Mouse (Mus musculus) heart, postnatal 0 days (tissue): ENCODE measurements around the gene Gm4756. TPM values are rescaled to one million over a fixed set of nuclear protein-coding genes. Genes with fewer than 3 reads are reported as not detected.

Source experiments
- ATAC-seq: fragments of 200-750 bp; cut with Nextera tagmentation; 2 replicates; pipeline ENCODE4 v1.8.0; 2017; ENCODE audit warnings: low read depth, moderate number of reproducible peaks, moderate library complexity; ENCODE audit not compliant: insufficient read depth
- DNase-seq: peaks from one replicate; pipeline ENCODE4 v3.0.0-alpha.2; 2016; ENCODE audit warnings: low spot score
- H3K27ac ChIP-seq: fragments of 300-500 bp; sonication (generic); 2 replicates; pipeline ENCODE4 v1.5.1; 2014; ENCODE audit warnings: low read depth, mild to moderate bottlenecking
- H3K27me3 ChIP-seq: fragments of 300-500 bp; sonication (generic); 2 replicates; pipeline ENCODE4 v1.6.1; 2014; ENCODE audit warnings: low read length, mixed read lengths; ENCODE audit not compliant: control insufficient read depth, insufficient read depth
- H3K36me3 ChIP-seq: fragments of 300-500 bp; sonication (generic); replicated peaks from 2 replicates; pipeline ENCODE4 v1.6.1; 2014; ENCODE audit warnings: low read length, mixed read lengths; ENCODE audit not compliant: control insufficient read depth, insufficient read depth
- H3K4me1 ChIP-seq: fragments of 300-500 bp; sonication (generic); 2 replicates; pipeline ENCODE4 v1.6.1; 2014; ENCODE audit warnings: antibody characterized with exemption; ENCODE audit not compliant: control insufficient read depth, insufficient read depth
- H3K4me2 ChIP-seq: fragments of 300-500 bp; sonication (generic); 2 replicates; pipeline ENCODE4 v1.6.1; 2014; ENCODE audit warnings: low read depth, mild to moderate bottlenecking, low read length, moderate library complexity
- H3K4me3 ChIP-seq: fragments of 300-500 bp; sonication (generic); 2 replicates; pipeline ENCODE4 v1.5.1; 2014; ENCODE audit warnings: low read depth, low read length
- H3K9ac ChIP-seq: fragments of 300-500 bp; sonication (generic); replicated peaks from 2 replicates; pipeline ENCODE4 v1.6.1; 2014; ENCODE audit warnings: low read depth, low read length, mixed read lengths
- H3K9me3 ChIP-seq: fragments of 300-500 bp; sonication (generic); replicated peaks from 2 replicates; pipeline ENCODE4 v1.6.1; 2016; ENCODE audit warnings: low read length; ENCODE audit not compliant: control insufficient read depth
- CTCF ChIP-seq: IDR thresholded peaks from 2 replicates; pipeline ENCODE4 v1.5.1; 2016; ENCODE audit warnings: antibody characterized with exemption, control low read depth, low read depth
- EP300 ChIP-seq: IDR thresholded peaks from 2 replicates; pipeline ENCODE4 v1.6.1; 2016; ENCODE audit warnings: antibody characterized with exemption, low read depth
- WGBS: fragments of 180-500 bp; shearing (Covaris S2); extraction: QIAGEN DNeasy Blood & Tissue Kit; methylation state at CpG from one replicate; pipeline ENCODE4 v1.1.7; 2014; 5-methylcytosine and 5-hydroxymethylcytosine counted together
- polyA plus RNA-seq: library from polyadenylated mRNA; unstranded; fragments of >200 nt; fragmentation: Nextera tagmentation; extraction: Ambion mirVana; gene quantifications from 2 replicates; pipeline ENCODE4 v1.2.1, GENCODE M21; 2015
- total RNA-seq: library from RNA; depleted of rRNA; stranded (reverse); fragments of >200 nt; gene quantifications from 2 replicates; pipeline ENCODE4 v1.2.3, GENCODE M21; 2014; ENCODE audit warnings: low replicate concordance; rRNA removed

Gm4756 gene
- total and polyA plus RNA-seq, 2 experiments from 2014 or later = not detected

DNA sequence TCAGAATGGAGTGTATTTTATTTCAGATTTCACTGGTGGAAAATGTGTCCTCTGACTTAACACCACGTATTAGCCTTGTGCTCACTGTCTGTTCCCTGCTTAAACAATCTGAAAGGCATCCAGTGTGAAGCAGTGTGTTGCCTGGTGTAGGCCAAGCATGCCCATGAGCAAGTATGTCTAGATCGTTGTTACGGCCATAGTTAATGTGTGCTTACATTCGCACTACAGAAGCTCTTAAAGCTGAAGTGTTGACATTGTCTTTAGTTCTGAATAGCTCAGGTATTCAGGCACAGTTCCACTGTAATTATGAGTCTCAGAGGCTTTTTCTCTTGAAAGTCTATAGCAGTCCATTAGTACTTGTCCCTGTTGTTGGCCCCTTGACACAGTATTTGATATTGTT is 95.1 kb downstream of the Gm4756 start:
- DNase-seq = no peak
- WGBS = 58% methylated on average over 4 of the region's 4 CpGs
- Histone ChIP-seq H3K27ac (no peak overlapping the region), H3K36me3 (no peaks in the 10 kb centered on the region), H3K9ac (no peak overlapping the region), H3K4me3 (no peak overlapping the region), H3K4me1 (no peaks in the 10 kb centered on the region), H3K9me3 (no peaks in the 10 kb centered on the region), H3K27me3 (no peaks in the 10 kb centered on the region), H3K4me2 (no peak overlapping the region)
- no peak for TF ChIP-seq CTCF
- TF ChIP-seq EP300 = no peak
- no peak for ATAC-seq

DNA sequence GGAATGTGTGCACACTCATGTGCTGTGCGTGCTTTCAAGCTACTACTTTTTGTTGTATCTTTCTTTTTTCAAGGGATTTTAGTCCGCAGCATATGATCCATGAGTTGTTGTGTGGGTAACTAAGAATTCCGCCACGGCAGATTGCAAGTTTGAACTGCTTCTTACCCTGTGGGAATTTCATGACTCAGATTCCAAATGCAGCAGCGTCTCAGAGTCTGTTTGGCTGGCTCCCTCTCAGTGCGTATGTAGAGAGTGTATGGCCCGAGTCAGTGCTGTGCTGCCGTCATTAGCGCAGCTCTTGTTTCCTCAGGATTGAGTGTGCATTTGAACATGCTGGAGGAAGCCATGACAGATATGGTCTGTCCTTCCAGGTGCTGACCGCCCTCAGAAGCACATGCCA is 110.9 kb downstream of the Gm4756 start:
- 70% methylated on average over 10 of the region's 10 CpGs for WGBS
- Histone ChIP-seq H3K27ac (no peak overlapping the region), H3K27me3 (no peaks in the 10 kb centered on the region), H3K9ac (no peak overlapping the region), H3K4me3 (no peak overlapping the region), H3K4me2 (no peak overlapping the region), H3K9me3 (no peaks in the 10 kb centered on the region), H3K4me1 (no peaks in the 10 kb centered on the region), H3K36me3 (peaks cover 15% of the 10 kb centered on the region)
- ATAC-seq (no peak), DNase-seq (no peak)
- TF ChIP-seq CTCF (no peak), EP300 (no peak)

DNA sequence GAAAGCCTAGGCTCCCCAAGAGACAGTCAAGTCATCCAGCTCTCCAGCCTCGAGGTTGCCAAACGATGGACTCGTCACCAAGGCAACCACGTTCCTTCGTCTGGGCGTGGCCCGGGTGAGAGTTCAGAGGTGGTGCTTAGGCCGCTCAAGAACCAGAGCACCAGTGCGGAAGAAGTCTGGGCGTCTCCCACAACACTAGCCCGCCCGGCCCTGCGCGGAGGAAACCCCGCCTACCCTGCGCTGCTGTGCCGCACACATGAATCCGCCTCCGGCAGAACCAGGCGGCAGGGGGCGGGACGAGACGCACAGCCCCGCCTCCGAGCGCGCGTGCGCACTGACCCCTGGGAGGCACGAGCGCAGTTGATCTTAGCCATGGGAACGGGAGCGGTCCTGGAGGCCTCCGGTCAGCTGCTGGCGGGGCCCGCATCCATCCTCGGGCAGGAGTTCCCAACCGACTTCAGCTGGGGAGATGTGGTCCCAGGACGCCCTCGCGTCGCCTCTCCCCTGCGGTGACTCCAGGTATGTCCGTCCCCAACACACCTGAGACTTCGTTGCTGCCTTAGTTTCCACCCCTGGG is 113.4 kb downstream of the Gm4756 start, which contains the start of gene Pcnx4:
Pcnx4 (plus strand) TSS at position 363 of the 577 bp plus-strand sequence.
- Histone ChIP-seq H3K9me3 (no peaks in the 10 kb centered on the region), H3K27me3 (no peaks in the 10 kb centered on the region), H3K4me2 (peak within 1 kb of the TSS; percentile 87), H3K27ac (0 out of 2 replicates have a peak within 1 kb of the TSS, but pooled peaks have one; percentile 27), H3K9ac (peak within 1 kb of the TSS; percentile 56), H3K36me3 (no peaks in the 10 kb centered on the region), H3K4me3 (peak within 1 kb of the TSS; percentile 75), H3K4me1 (no peaks in the 10 kb centered on the region)
- TF ChIP-seq EP300 = no peak
- peak; percentile 49 for TF ChIP-seq CTCF
- ATAC-seq = peak; percentile 100
- peak; percentile 97 for DNase-seq
- WGBS = under 1% methylated on average over 45 of the region's 45 CpGs

DNA sequence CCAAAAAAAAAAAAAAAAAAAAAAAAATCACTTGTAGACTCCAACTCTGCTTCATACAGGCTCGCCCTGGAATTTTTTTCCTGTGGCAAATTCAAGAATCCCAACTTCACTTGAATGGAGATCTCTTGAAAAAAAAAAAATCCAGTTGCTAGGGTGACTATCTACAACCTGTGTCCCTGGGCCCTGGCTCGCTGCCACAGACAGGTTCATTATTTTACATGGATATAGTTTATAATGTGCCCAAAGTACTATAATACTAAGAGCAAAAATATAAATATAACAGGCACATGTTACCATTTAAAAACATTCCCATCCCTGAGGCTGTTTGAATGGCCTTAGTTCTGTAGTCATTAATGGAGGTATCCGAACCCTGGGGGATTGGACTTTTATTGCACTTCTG is 113.9 kb downstream of the Gm4756 start:
- no peak for TF ChIP-seq EP300
- TF ChIP-seq CTCF = no peak
- 0 out of 2 replicates have a peak overlapping the region, but pooled peaks have one; percentile 9 for H3K27ac ChIP-seq
- ATAC-seq = no peak
- H3K9me3 ChIP-seq = 0 out of 2 replicates have a peak, but pooled peaks cover 2% of the 10 kb centered on the region
- WGBS = 40% methylated on average over 3 of the region's 3 CpGs
- no peaks in the 10 kb centered on the region for H3K36me3 ChIP-seq
- no peaks in the 10 kb centered on the region for H3K27me3 ChIP-seq
- H3K4me3 ChIP-seq = peak overlapping the region; percentile 75
- H3K4me2 ChIP-seq = peak overlapping the region; percentile 87
- no peak for DNase-seq
- no peak overlapping the region for H3K9ac ChIP-seq
- no peaks in the 10 kb centered on the region for H3K4me1 ChIP-seq

DNA sequence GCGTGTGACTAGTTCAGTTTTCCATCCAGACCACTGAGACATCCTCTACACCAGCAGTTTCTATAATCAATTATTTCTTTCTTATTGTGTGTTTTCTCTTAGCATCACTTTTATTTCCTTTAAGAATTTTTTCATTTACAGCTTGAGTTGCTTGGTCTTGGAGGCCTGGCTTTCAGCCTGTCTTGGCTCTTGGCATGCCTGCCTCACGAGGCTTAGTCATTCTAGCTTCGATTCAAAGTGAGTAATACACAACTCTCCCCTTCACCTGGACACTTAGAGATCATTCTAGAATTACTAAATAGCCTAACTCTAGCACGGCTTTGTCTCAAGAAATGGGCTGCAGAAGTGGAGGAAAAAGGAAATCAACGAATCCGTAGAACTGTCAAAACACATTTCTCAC is 115.5 kb downstream of the Gm4756 start:
- Histone ChIP-seq H3K4me2 (no peak overlapping the region), H3K27ac (no peak overlapping the region), H3K4me3 (no peak overlapping the region), H3K9me3 (0 out of 2 replicates have a peak, but pooled peaks cover 12% of the 10 kb centered on the region), H3K4me1 (no peaks in the 10 kb centered on the region), H3K36me3 (no peaks in the 10 kb centered on the region), H3K9ac (no peak overlapping the region), H3K27me3 (no peaks in the 10 kb centered on the region)
- no peak for TF ChIP-seq CTCF
- ATAC-seq (no peak), DNase-seq (no peak)
- WGBS = 79% methylated on average over 6 of the region's 6 CpGs

DNA sequence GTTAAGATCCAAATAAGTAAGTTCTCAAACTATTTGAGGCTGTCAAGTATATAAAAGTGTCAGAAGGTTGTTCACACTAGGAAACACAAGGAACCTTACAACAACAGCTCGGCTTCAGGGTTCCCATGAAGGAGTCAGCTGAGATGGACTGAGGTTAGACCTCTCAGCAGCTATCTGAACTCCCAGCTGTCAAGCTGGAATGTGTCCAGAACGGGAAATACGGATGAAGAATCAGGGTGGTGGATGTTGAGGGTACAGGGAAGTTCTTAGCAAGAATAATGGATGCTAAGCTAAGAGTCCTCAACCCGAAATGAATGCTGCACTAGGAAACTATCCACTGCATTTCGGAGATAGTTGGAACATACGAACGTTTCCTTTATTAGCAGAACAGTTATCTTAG is 117.2 kb downstream of the Gm4756 start:
- no peaks in the 10 kb centered on the region for H3K4me1 ChIP-seq

More for the DNA sequence above, 117.2 kb downstream of the Gm4756 start:
- no peak overlapping the region for H3K27ac ChIP-seq
- no peaks in the 10 kb centered on the region for H3K27me3 ChIP-seq
- no peak overlapping the region for H3K4me2 ChIP-seq
- H3K9ac ChIP-seq = no peak overlapping the region
- no peak for ATAC-seq
- DNase-seq = no peak
- 0 out of 2 replicates have a peak, but pooled peaks cover 12% of the 10 kb centered on the region for H3K9me3 ChIP-seq
- 49% methylated on average over 7 of the region's 7 CpGs for WGBS
- TF ChIP-seq CTCF (no peak), EP300 (no peak)
- H3K4me3 ChIP-seq = no peak overlapping the region
- H3K36me3 ChIP-seq = no peaks in the 10 kb centered on the region

Other genes with a start within 250 kb of the Gm4756 start
- 11.7 and 20.3 TPM in 2 replicates for gene Rtn1, start 240.6 kb downstream of the Gm4756 start, total RNA-seq
- 6.5 and 7.5 TPM in 2 replicates for gene Rtn1, start 240.6 kb downstream of the Gm4756 start, polyA plus RNA-seq
- gene Lrrc9, start 207.8 kb downstream of the Gm4756 start, total RNA-seq = 0.46 and 0.76 TPM in 2 replicates
- gene Lrrc9, start 207.8 kb downstream of the Gm4756 start, polyA plus RNA-seq = 0.31 and 0.51 TPM in 2 replicates
- 1.4 and 1.6 TPM in 2 replicates for gene Pcnx4, start 113.3 kb downstream of the Gm4756 start, total RNA-seq
- 3.4 and 3.7 TPM in 2 replicates for gene Pcnx4, start 113.3 kb downstream of the Gm4756 start, polyA plus RNA-seq
- gene Dhrs7, start 15.2 kb upstream of the Gm4756 start, total RNA-seq = 65.9 and 91.6 TPM in 2 replicates
- gene Dhrs7, start 15.2 kb upstream of the Gm4756 start, polyA plus RNA-seq = 217 and 227 TPM in 2 replicates
- gene Ppm1a, start 107.8 kb upstream of the Gm4756 start, total RNA-seq = 119 and 122 TPM in 2 replicates
- gene Ppm1a, start 107.8 kb upstream of the Gm4756 start, polyA plus RNA-seq = 47.6 and 49.0 TPM in 2 replicates